11 mouse cellular contexts compared by ENCODE assay signal in the genomic region with DNA sequence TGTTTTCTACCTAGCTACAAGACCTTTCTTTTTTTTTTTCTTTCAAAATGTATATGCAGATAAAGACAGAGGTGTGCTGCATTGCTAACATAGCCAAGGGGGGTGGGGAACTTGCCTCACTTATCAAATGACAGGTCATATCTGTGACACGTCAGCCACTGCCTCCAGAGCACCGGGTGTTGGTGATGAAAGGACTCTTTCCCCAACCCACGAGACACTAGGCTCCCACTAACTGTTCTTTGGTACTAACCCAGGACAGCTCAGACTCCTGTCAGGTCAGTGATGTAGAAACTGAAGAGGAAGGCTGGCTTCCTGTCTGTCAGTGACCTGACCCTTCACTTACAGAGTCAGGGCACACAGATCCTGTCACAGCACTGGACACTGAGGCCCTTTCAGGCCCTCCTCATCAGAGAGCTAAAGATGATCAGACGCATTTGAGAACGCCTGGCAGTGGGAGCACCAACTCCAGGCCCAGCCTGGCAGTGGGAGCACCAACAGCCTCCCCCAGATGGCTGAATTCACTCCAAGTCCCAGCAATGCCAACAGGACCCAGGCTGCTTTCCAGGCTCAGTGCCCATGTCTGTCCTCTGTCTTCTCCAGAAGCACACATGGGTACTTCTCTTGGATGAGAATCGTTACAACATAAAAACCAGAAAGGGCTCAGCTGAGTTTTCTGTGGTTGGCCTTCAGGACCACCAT.
DNase-seq lines count a peak whose midpoint lies in the region; ATAC-seq and TF ChIP-seq lines count a peak whose summit lies in the region.
"Had no signal": no experiment of that assay in that cellular context is flagged by ENCODE, and none has a peak within 500 bp of the region (broad histone marks: within the 10 kb centered on the region; RNA-seq: fewer than 3 reads in every experiment).

No protein-coding gene starts in this region.

- H3K36me3 ChIP-seq in forebrain, embryonic 10.5 days (replicated peaks) = no peaks in the 10 kb centered on the region
- no peaks in the 10 kb centered on the region for H3K36me3 ChIP-seq in forebrain, embryonic 11.5 days (ENCODE audit: control insufficient read depth, insufficient read depth, low read length)
- H3K36me3 ChIP-seq in heart, embryonic 11.5 days (ENCODE audit: control insufficient read depth, insufficient read depth, low read length) = no peaks in the 10 kb centered on the region
- H3K36me3 ChIP-seq in thymus, adult 2 months (ENCODE audit: control insufficient read depth, insufficient read depth, low read length) = no peaks in the 10 kb centered on the region
- H3K36me3 ChIP-seq: forebrain, embryonic 12.5 days; neural tube, embryonic 13.5 days had no signal

- H3K27ac ChIP-seq in forebrain, embryonic 10.5 days = 0 out of 2 replicates have a peak overlapping the region, but pooled peaks have one; percentile 0
- no peak overlapping the region for H3K27ac ChIP-seq in forebrain, embryonic 11.5 days (ENCODE audit: low read depth, low read length)
- peak overlapping the region; percentile 3; the same call in 1 of the 2 replicates for H3K27ac ChIP-seq in heart, embryonic 11.5 days (ENCODE audit: low read depth, low read length)
- H3K27ac ChIP-seq in thymus, adult 2 months (ENCODE audit: control insufficient read depth, insufficient read depth, low read length) = no peak overlapping the region
- H3K27ac ChIP-seq: forebrain, embryonic 12.5 days; neural tube, embryonic 13.5 days had no signal

- no peak for TF ChIP-seq POLR2A in brain, embryonic 14.5 days (IDR thresholded peaks at IDR 0.05; ENCODE audit: borderline replicate concordance, extremely low read depth, insufficient read depth, insufficient read length, poor library complexity, severe bottlenecking)
- TF ChIP-seq POLR2A in thymus, adult 2 months (IDR thresholded peaks at IDR 0.05; ENCODE audit: control insufficient read depth, extremely low read depth, insufficient read depth, low read length, poor library complexity) = no peak

- WGBS in forebrain, embryonic 10.5 days = 80% methylated on average over 6 of the region's 6 CpGs
- WGBS in forebrain, embryonic 11.5 days = 78% methylated on average over 6 of the region's 6 CpGs
- WGBS in heart, embryonic 11.5 days (ENCODE audit: insufficient replicate concordance) = 25% methylated on average over 6 of the region's 6 CpGs
- WGBS in thymus, adult 2 months = 75% methylated on average over 6 of the region's 6 CpGs

- H3K4me1 ChIP-seq in forebrain, embryonic 10.5 days = 0 out of 2 replicates have a peak, but pooled peaks cover 3% of the 10 kb centered on the region
- H3K4me1 ChIP-seq in forebrain, embryonic 11.5 days (replicated peaks; ENCODE audit: control insufficient read depth, insufficient read depth, low read length) = no peaks in the 10 kb centered on the region
- peaks cover 12% of the 10 kb centered on the region for H3K4me1 ChIP-seq in heart, embryonic 11.5 days (ENCODE audit: control insufficient read depth, insufficient read depth, low read length)
- no peaks in the 10 kb centered on the region for H3K4me1 ChIP-seq in thymus, adult 2 months (replicated peaks; ENCODE audit: control insufficient read depth, insufficient read depth, low read length)
- H3K4me1 ChIP-seq: forebrain, embryonic 12.5 days; neural tube, embryonic 13.5 days had no signal

- H3K9me3 ChIP-seq in forebrain, embryonic 10.5 days = no peaks in the 10 kb centered on the region
- no peaks in the 10 kb centered on the region for H3K9me3 ChIP-seq in forebrain, embryonic 11.5 days (ENCODE audit: control insufficient read depth, low read length)
- H3K9me3 ChIP-seq in heart, embryonic 11.5 days (replicated peaks; ENCODE audit: control insufficient read depth, low read length) = no peaks in the 10 kb centered on the region
- H3K9me3 ChIP-seq: forebrain, embryonic 12.5 days; neural tube, embryonic 13.5 days had no signal

- H3K4me2 ChIP-seq in forebrain, embryonic 11.5 days (ENCODE audit: low read depth, low read length, severe bottlenecking) = no peak overlapping the region
- no peak overlapping the region for H3K4me2 ChIP-seq in heart, embryonic 11.5 days
- H3K4me2 ChIP-seq: forebrain, embryonic 12.5 days; neural tube, embryonic 13.5 days had no signal

- ATAC-seq in forebrain, embryonic 11.5 days (replicated peaks; ENCODE audit: low FRiP score) = no peak
- peak; percentile 68; the same call in 1 of the 2 replicates for ATAC-seq in heart, embryonic 11.5 days (replicated peaks; ENCODE audit: insufficient number of reproducible peaks, low FRiP score, low TSS enrichment)

- TF ChIP-seq CTCF in brain, embryonic 14.5 days (IDR thresholded peaks at IDR 0.05; ENCODE audit: borderline replicate concordance, extremely low read depth, insufficient read depth, insufficient read length) = no peak
- no peak for TF ChIP-seq CTCF in thymus, adult 2 months (IDR thresholded peaks at IDR 0.05; ENCODE audit: borderline replicate concordance, control insufficient read depth, extremely low read depth, insufficient read depth, low read length, poor library complexity)

- no peak overlapping the region for H3K4me3 ChIP-seq in forebrain, embryonic 10.5 days
- H3K4me3 ChIP-seq in forebrain, embryonic 11.5 days (ENCODE audit: low read depth, low read length) = no peak overlapping the region
- no peak overlapping the region for H3K4me3 ChIP-seq in heart, embryonic 11.5 days (ENCODE audit: low read depth, low read length)
- H3K4me3 ChIP-seq in thymus, adult 2 months (ENCODE audit: control insufficient read depth, insufficient read depth, low read length) = no peak overlapping the region
- H3K4me3 ChIP-seq: forebrain, embryonic 12.5 days; neural tube, embryonic 13.5 days had no signal

- no peak for DNase-seq in forebrain, embryonic 10.5 days (ENCODE audit: extremely low spot score, low spot score)
- no peak for DNase-seq in forebrain, embryonic 11.5 days (ENCODE audit: low spot score)
- peak; percentile 47 for DNase-seq in brain, embryonic 14.5 days (ENCODE audit: low read depth)
- peak; percentile 74 to 87 for DNase-seq in layer of hippocampus, postnatal 14 days (ENCODE audit: low spot score in 2 of 2)
- no peak for DNase-seq in thymus, adult 2 months
- DNase-seq in thymus, postnatal 0 days (ENCODE audit: low spot score) = no peak
- DNase-seq in MN1 (ENCODE audit: low spot score) = no peak
- DNase-seq: lung, postnatal 14 days had no signal

- no peaks in the 10 kb centered on the region for H3K27me3 ChIP-seq in forebrain, embryonic 10.5 days (ENCODE audit: poor library complexity, severe bottlenecking)
- H3K27me3 ChIP-seq in forebrain, embryonic 11.5 days (ENCODE audit: control insufficient read depth, insufficient read depth, low read length) = no peaks in the 10 kb centered on the region
- H3K27me3 ChIP-seq in heart, embryonic 11.5 days (ENCODE audit: control insufficient read depth, insufficient read depth, low read length) = no peaks in the 10 kb centered on the region
- H3K27me3 ChIP-seq in thymus, adult 2 months (ENCODE audit: control insufficient read depth, insufficient read depth, low read length) = no peaks in the 10 kb centered on the region
- H3K27me3 ChIP-seq: neural tube, embryonic 13.5 days had no signal

- no peak overlapping the region for H3K9ac ChIP-seq in forebrain, embryonic 11.5 days (ENCODE audit: low read length)
- no peak overlapping the region for H3K9ac ChIP-seq in heart, embryonic 11.5 days (ENCODE audit: low read depth, low read length)
- H3K9ac ChIP-seq: forebrain, embryonic 12.5 days; neural tube, embryonic 13.5 days had no signal

Comparison
In these comparisons a context has a peak if more than half of its experiments do, and no peak if none do; other contexts are left out.
1. H3K27ac ChIP-seq: peak in forebrain, embryonic 10.5 days (single experiment) and heart, embryonic 11.5 days (single experiment); none in forebrain, embryonic 11.5 days (single experiment) and thymus, adult 2 months (single experiment).
2. DNase-seq: peak in brain, embryonic 14.5 days (single experiment) and layer of hippocampus, postnatal 14 days (2 of 2); none in forebrain, embryonic 10.5 days (single experiment), forebrain, embryonic 11.5 days (single experiment), thymus, adult 2 months (single experiment), thymus, postnatal 0 days (single experiment) and MN1 (single experiment).